Mouse (Mus musculus): ENCODE data around the gene Mlc1. TPM values are rescaled to one million over a fixed set of nuclear protein-coding genes. Genes with fewer than 3 reads are reported as not detected.

The Mlc1 gene
- polyA plus RNA-seq, 1 experiment from 2014 or later, result 0.07 TPM

GRCm38 (mm10) chr15:88972300-88972699 is 6.5 kb downstream of the Mlc1 start:
- Histone ChIP-seq H3K27me3 (ENCODE audit: insufficient read depth, low read length) (no peaks in the 10 kb centered on the region), H3K4me2 (ENCODE audit: low read length) (no peak overlapping the region), H3K9me3 (replicated peaks; ENCODE audit: low read length) (no peaks in the 10 kb centered on the region), H3K36me3 (ENCODE audit: insufficient read depth, low read length) (no peaks in the 10 kb centered on the region), H3K27ac (no peak overlapping the region), H3K4me1 (replicated peaks; ENCODE audit: insufficient read depth, low read length) (no peaks in the 10 kb centered on the region), H3K9ac (ENCODE audit: low read depth, low read length) (no peak overlapping the region), H3K4me3 (replicated peaks; ENCODE audit: low read depth, low read length) (no peak overlapping the region)
- ATAC-seq (replicated peaks; ENCODE audit: low FRiP score, low read depth) (no peak), DNase-seq (ENCODE audit: low spot score) (no peak)
- 91% methylated on average over 4 of the region's 4 CpGs for WGBS
- no peak for TF ChIP-seq CTCF (IDR thresholded peaks at IDR 0.05; ENCODE audit: low read depth)

- Histone ChIP-seq H3K9ac (ENCODE audit: low read depth, low read length) (no peak overlapping the region), H3K9me3 (replicated peaks; ENCODE audit: low read length) (no peaks in the 10 kb centered on the region), H3K4me2 (ENCODE audit: low read length) (no peak overlapping the region), H3K27ac (no peak overlapping the region), H3K36me3 (ENCODE audit: insufficient read depth, low read length) (no peaks in the 10 kb centered on the region), H3K4me1 (replicated peaks; ENCODE audit: insufficient read depth, low read length) (no peaks in the 10 kb centered on the region), H3K27me3 (ENCODE audit: insufficient read depth, low read length) (no peaks in the 10 kb centered on the region), H3K4me3 (replicated peaks; ENCODE audit: low read depth, low read length) (no peak overlapping the region)
- no peak for DNase-seq (ENCODE audit: low spot score)
- no peak for TF ChIP-seq CTCF (IDR thresholded peaks at IDR 0.05; ENCODE audit: low read depth)
- no peak for ATAC-seq (replicated peaks; ENCODE audit: low FRiP score, low read depth)
- WGBS, result 94% methylated on average over 2 of the region's 2 CpGs
Observed at GRCm38 (mm10) chr15:88964070-88964578, 14.7 kb downstream of the Mlc1 start.

- no peak for TF ChIP-seq CTCF (IDR thresholded peaks at IDR 0.05; ENCODE audit: low read depth)
- Histone ChIP-seq H3K36me3 (ENCODE audit: insufficient read depth, low read length) (no peaks in the 10 kb centered on the region), H3K4me2 (ENCODE audit: low read length) (no peak overlapping the region), H3K9me3 (replicated peaks; ENCODE audit: low read length) (no peaks in the 10 kb centered on the region), H3K27ac (no peak overlapping the region), H3K4me1 (replicated peaks; ENCODE audit: insufficient read depth, low read length) (no peaks in the 10 kb centered on the region), H3K9ac (ENCODE audit: low read depth, low read length) (no peak overlapping the region), H3K27me3 (ENCODE audit: insufficient read depth, low read length) (peaks cover 6% of the 10 kb centered on the region), H3K4me3 (replicated peaks; ENCODE audit: low read depth, low read length) (no peak overlapping the region)
- DNase-seq (ENCODE audit: low spot score), result no peak
- ATAC-seq (replicated peaks; ENCODE audit: low FRiP score, low read depth), result no peak
- WGBS, result 85% methylated on average over 4 of the region's 4 CpGs
Observed at GRCm38 (mm10) chr15:88957522-88957921, 21.3 kb downstream of the Mlc1 start.

GRCm38 (mm10) chr15:88955342-88955741 is 23.5 kb downstream of the Mlc1 start:
- TF ChIP-seq CTCF (IDR thresholded peaks at IDR 0.05; ENCODE audit: low read depth), result no peak
- no peaks in the 10 kb centered on the region for H3K4me1 ChIP-seq (replicated peaks; ENCODE audit: insufficient read depth, low read length)
- H3K4me2 ChIP-seq (ENCODE audit: low read length), result no peak overlapping the region
- no peaks in the 10 kb centered on the region for H3K9me3 ChIP-seq (replicated peaks; ENCODE audit: low read length)
- no peak overlapping the region for H3K9ac ChIP-seq (ENCODE audit: low read depth, low read length)
- whole genome bisulfite sequencing, result 81% methylated on average over 6 of the region's 6 CpGs
- no peak for DNase-seq (ENCODE audit: low spot score)
- H3K4me3 ChIP-seq (replicated peaks; ENCODE audit: low read depth, low read length), result no peak overlapping the region
- no peak overlapping the region for H3K27ac ChIP-seq
- ATAC-seq (replicated peaks; ENCODE audit: low FRiP score, low read depth), result no peak
- H3K27me3 ChIP-seq (ENCODE audit: insufficient read depth, low read length), result peaks cover 6% of the 10 kb centered on the region
- H3K36me3 ChIP-seq (ENCODE audit: insufficient read depth, low read length), result no peaks in the 10 kb centered on the region

- Histone ChIP-seq H3K27ac (no peak within 1 kb of the TSS), H3K36me3 (ENCODE audit: insufficient read depth, low read length) (no peaks in the 10 kb centered on the region), H3K9me3 (replicated peaks; ENCODE audit: low read length) (no peaks in the 10 kb centered on the region), H3K27me3 (ENCODE audit: insufficient read depth, low read length) (peaks cover 6% of the 10 kb centered on the region), H3K4me3 (replicated peaks; ENCODE audit: low read depth, low read length) (peak within 1 kb of the TSS; percentile 35), H3K4me1 (replicated peaks; ENCODE audit: insufficient read depth, low read length) (no peaks in the 10 kb centered on the region), H3K9ac (ENCODE audit: low read depth, low read length) (peak within 1 kb of the TSS; percentile 40; the same call in 1 of the 2 replicates), H3K4me2 (ENCODE audit: low read length) (peak within 1 kb of the TSS; percentile 73)
- no peak for DNase-seq (ENCODE audit: low spot score)
- ATAC-seq (replicated peaks; ENCODE audit: low FRiP score, low read depth), result peak; percentile 71; the same call in 1 of the 2 replicates
- TF ChIP-seq CTCF (IDR thresholded peaks at IDR 0.05; ENCODE audit: low read depth), result no peak
- WGBS, result 2% methylated on average over 51 of the region's 53 CpGs
Observed at GRCm38 (mm10) chr15:88954368-88955072, 24.3 kb downstream of the Mlc1 start, which contains the start of gene Ttll8. Gene Ttll8, minus strand, starts transcription at chr15:88954418.

GRCm38 (mm10) chr15:88951246-88951645 is 27.6 kb downstream of the Mlc1 start:
- no peaks in the 10 kb centered on the region for H3K4me1 ChIP-seq (replicated peaks; ENCODE audit: insufficient read depth, low read length)
- DNase-seq (ENCODE audit: low spot score), result no peak
- H3K9ac ChIP-seq (ENCODE audit: low read depth, low read length), result no peak overlapping the region
- no peaks in the 10 kb centered on the region for H3K9me3 ChIP-seq (replicated peaks; ENCODE audit: low read length)
- no peak overlapping the region for H3K4me2 ChIP-seq (ENCODE audit: low read length)
- peaks cover 6% of the 10 kb centered on the region for H3K27me3 ChIP-seq (ENCODE audit: insufficient read depth, low read length)
- no peak overlapping the region for H3K4me3 ChIP-seq (replicated peaks; ENCODE audit: low read depth, low read length)
- no peak overlapping the region for H3K27ac ChIP-seq
- ATAC-seq (replicated peaks; ENCODE audit: low FRiP score, low read depth), result no peak
- H3K36me3 ChIP-seq (ENCODE audit: insufficient read depth, low read length), result no peaks in the 10 kb centered on the region
- 67% methylated on average over 4 of the region's 4 CpGs for WGBS
- no peak for TF ChIP-seq CTCF (IDR thresholded peaks at IDR 0.05; ENCODE audit: low read depth)

All from kidney, postnatal 0 days (tissue).